Mouse (Mus musculus) megakaryocyte-erythroid progenitor cell, adult 5-6 weeks (primary cell): Measurements from ENCODE around the gene Tnfrsf14. TPM values are rescaled to one million over a fixed set of nuclear protein-coding genes. Genes with fewer than 3 reads are reported as not detected.

Experiments used
- ATAC-seq: replicated peaks from 2 replicates; pipeline ENCODE4 v1.8.0; 2016; ENCODE audit warnings: mild to moderate bottlenecking, inconsistent platforms; ENCODE audit not compliant: severe bottlenecking, poor library complexity, low FRiP score, low TSS enrichment
- total RNA-seq, 2 experiments: library from RNA; stranded (forward) in 1 of 2; stranded (reverse) in 1 of 2; fragments of 200-1000, 215-1000 nt in 1 of 2; fragments of >200 nt in 1 of 2; fragmentation: Nextera tagmentation in 1 of 2; gene quantifications; 2 replicates each; pipeline ENCODE4 v1.2.3; 2014 to 2017

Tnfrsf14 gene
- total RNA-seq, 2 experiments from 2014 or later = 133 to 149 TPM

- ATAC-seq = no peak
Observed at GRCm38 (mm10) chr4:154895549-154895948, 32.8 kb downstream of the Tnfrsf14 start.

GRCm38 (mm10) chr4:154890887-154891286 is 37.5 kb downstream of the Tnfrsf14 start:
- no peak for ATAC-seq

- no peak for ATAC-seq
Observed at GRCm38 (mm10) chr4:154887593-154888250, 40.6 kb downstream of the Tnfrsf14 start.

GRCm38 (mm10) chr4:154886876-154887592 is 41.3 kb downstream of the Tnfrsf14 start:
- ATAC-seq = no peak

GRCm38 (mm10) chr4:154885416-154885815 is 42.9 kb downstream of the Tnfrsf14 start:
- ATAC-seq = no peak

- 0 out of 2 replicates have a peak, but pooled peaks have one; percentile 13 for ATAC-seq
Observed at GRCm38 (mm10) chr4:154882014-154882659, 46.2 kb downstream of the Tnfrsf14 start.

- peak; percentile 86 for ATAC-seq
Observed at GRCm38 (mm10) chr4:154880730-154881129, 47.6 kb downstream of the Tnfrsf14 start.

GRCm38 (mm10) chr4:154877864-154878548 is 50.4 kb downstream of the Tnfrsf14 start:
- ATAC-seq = peak; percentile 73

GRCm38 (mm10) chr4:154873186-154873585 is 55.2 kb downstream of the Tnfrsf14 start:
- no peak for ATAC-seq

Other genes with a start within 250 kb of the Tnfrsf14 start
- gene Ttc34, start 91.1 kb downstream of the Tnfrsf14 start, total RNA-seq (2014; fragmentation: Nextera tagmentation) = not detected in 2 replicates
- not detected in 2 replicates for gene Ttc34, start 91.1 kb downstream of the Tnfrsf14 start, total RNA-seq (2017)
- 5.5 TPM in 1 of 2 replicates, not detected in the other for gene Mmel1, start 59.0 kb downstream of the Tnfrsf14 start, total RNA-seq (2014; fragmentation: Nextera tagmentation)
- gene Mmel1, start 59.0 kb downstream of the Tnfrsf14 start, total RNA-seq (2017) = 0.46 and 0.94 TPM in 2 replicates
- 1.6 TPM in 1 of 2 replicates, not detected in the other for gene Fam213b, start 29.4 kb downstream of the Tnfrsf14 start, total RNA-seq (2014; fragmentation: Nextera tagmentation)
- 0.94 and 1.1 TPM in 2 replicates for gene Fam213b, start 29.4 kb downstream of the Tnfrsf14 start, total RNA-seq (2017)
- gene Hes5, start 32.4 kb upstream of the Tnfrsf14 start, total RNA-seq (2014; fragmentation: Nextera tagmentation) = not detected in 2 replicates
- gene Hes5, start 32.4 kb upstream of the Tnfrsf14 start, total RNA-seq (2017) = not detected in 2 replicates
- 71.5 and 97.3 TPM in 2 replicates for gene Pank4, start 35.6 kb upstream of the Tnfrsf14 start, total RNA-seq (2014; fragmentation: Nextera tagmentation)
- gene Pank4, start 35.6 kb upstream of the Tnfrsf14 start, total RNA-seq (2017) = 34.6 and 35.9 TPM in 2 replicates
- 0.33 and 3.2 TPM in 2 replicates for gene Plch2, start 128.2 kb upstream of the Tnfrsf14 start, total RNA-seq (2014; fragmentation: Nextera tagmentation)
- gene Plch2, start 128.2 kb upstream of the Tnfrsf14 start, total RNA-seq (2017) = not detected in 2 replicates
- 8.1 and 9.0 TPM in 2 replicates for gene Pex10, start 138.5 kb upstream of the Tnfrsf14 start, total RNA-seq (2014; fragmentation: Nextera tagmentation)
- gene Pex10, start 138.5 kb upstream of the Tnfrsf14 start, total RNA-seq (2017) = 5.8 and 6.4 TPM in 2 replicates
- 105 and 108 TPM in 2 replicates for gene Rer1, start 157.8 kb upstream of the Tnfrsf14 start, total RNA-seq (2014; fragmentation: Nextera tagmentation)
- gene Rer1, start 157.8 kb upstream of the Tnfrsf14 start, total RNA-seq (2017) = 97.8 and 135 TPM in 2 replicates
- 3.8 and 7.6 TPM in 2 replicates for gene Morn1, start 158.0 kb upstream of the Tnfrsf14 start, total RNA-seq (2014; fragmentation: Nextera tagmentation)
- 1.6 and 1.8 TPM in 2 replicates for gene Morn1, start 158.0 kb upstream of the Tnfrsf14 start, total RNA-seq (2017)